Mouse (Mus musculus) liver, embryonic 14.5 days (tissue): ENCODE results near the gene Nt5c3b.

ENCODE experiments used
- CTCF ChIP-seq: IDR thresholded peaks from 2 replicates; pipeline ENCODE4 v1.5.1; 2016; ENCODE audit warnings: antibody characterized with exemption, low read depth, control low read depth
- EP300 ChIP-seq: IDR thresholded peaks from 2 replicates; pipeline ENCODE4 v1.6.1; 2016; ENCODE audit warnings: antibody characterized with exemption, low read depth

GRCm38 (mm10) chr11:100479152-100479551 is 37.5 kb upstream of the Nt5c3b start:
- TF ChIP-seq CTCF (no peak), EP300 (no peak)
